Mouse (Mus musculus): ENCODE data around the gene Fam163b.

DNA sequence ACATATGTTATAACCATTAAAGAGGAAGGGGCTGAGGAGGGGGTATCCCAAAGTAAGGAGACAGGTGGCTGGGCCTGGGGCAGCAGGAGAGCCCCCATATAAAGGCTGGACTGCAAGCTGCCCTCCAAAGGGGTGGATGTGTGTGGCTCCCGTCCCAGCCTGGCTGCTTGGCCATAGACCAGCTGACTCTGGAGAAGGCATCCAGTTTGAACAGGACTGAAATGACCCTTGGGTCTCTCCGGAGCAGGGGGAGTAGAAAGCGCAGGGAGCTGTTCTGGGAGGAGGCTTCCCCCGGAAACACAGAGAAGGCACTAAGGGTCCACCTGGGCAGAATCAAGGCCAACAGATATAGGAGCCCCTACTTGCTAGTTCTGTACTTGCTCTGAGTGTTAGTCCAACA lies 67.5 kb downstream of the Fam163b start:
- no peak for TF ChIP-seq CTCF (IDR thresholded peaks at IDR 0.05; ENCODE audit: low read depth, low read length)
- TF ChIP-seq POLR2A (IDR thresholded peaks at IDR 0.05; ENCODE audit: insufficient read depth, low read length), result no peak
- TF ChIP-seq EP300 (IDR thresholded peaks at IDR 0.05; ENCODE audit: insufficient read depth, low read depth, low read length), result no peak

Data from ES-Bruce4 (cell line).